Mouse (Mus musculus) spleen, adult 18-20 months (tissue): ENCODE measurements at regions not wholly inside any gene's neighbourhood (a gene's known extent, or its start where the extent isn't known, plus 50 kb on each side); places are given as distances from the start of the nearest gene placed in this dataset.
A peak's percentile ranks its signal among the peaks of the same experiment; 100 is the strongest.

Experiments
- DNase-seq, 2 experiments: peaks; one replicate each; pipeline ENCODE4 v3.0.0; 2022; ENCODE audit warnings: mixed read lengths in 2 of 2

- DNase-seq = no peak
These were observed 151.3 kb upstream of the Plxna4 start for GRCm38 (mm10) chr6:32739162-32739745.

DNA sequence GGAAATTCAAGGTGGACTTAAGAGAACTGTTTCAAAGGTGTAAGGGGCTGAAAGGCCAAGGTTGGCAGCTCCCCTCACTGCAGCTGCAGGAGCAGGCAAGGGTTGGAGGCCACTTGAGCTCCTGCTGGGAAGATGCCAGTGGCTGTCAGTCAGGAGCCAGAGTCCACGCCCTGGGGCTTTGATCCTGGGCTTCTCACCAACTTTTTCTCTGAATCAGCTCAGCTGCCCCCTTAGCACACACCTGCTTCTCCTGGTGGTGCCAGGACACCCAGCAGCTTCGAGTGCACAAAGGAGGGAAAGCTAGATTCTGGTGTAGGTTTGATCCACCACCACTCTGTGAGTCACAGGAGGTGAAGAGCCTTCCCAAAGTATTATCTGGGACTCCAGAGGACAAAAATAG lies 140.7 kb upstream of the Plxna4 start:
- DNase-seq = no peak

DNA sequence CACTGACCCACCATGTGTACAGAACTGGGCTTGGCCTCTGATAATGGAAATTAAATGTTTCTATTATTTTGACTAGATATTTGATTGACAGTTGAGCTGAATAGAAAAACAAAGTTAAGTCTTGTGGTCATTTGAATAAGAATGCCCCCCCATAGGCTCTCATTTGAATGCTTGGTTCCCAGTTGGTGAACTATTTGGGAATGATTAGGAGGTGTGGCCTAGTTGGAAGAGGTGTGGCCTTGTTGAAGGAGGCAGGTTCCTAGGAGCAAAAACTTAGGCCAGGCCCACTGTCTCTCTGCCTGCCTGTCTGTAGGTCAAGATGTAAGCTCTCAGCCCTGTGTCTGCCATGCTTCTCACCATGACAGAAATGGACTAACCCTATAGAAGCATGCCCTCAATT lies 138.6 kb upstream of the Plxna4 start:
- no peak for DNase-seq

DNA sequence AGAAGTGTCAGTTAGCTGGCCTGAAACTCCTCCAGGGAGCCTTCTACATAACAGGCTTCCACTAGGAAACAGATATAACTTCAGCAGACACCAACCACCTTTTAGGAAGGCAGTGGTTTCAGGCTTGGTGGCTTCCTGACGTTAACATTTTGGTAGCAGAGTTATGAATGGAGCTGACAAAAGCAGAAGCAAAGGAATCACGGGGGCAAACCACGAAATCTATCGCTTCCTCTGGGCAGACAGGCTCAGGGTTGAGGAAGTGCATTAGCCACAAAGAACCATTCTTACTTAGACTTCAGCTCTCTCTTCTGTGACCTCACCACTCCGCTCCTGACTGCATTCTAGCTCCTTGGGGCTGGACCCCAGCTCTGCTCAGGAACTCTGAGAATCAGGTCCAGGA lies 129.9 kb upstream of the Plxna4 start:
- DNase-seq = no peak

DNA sequence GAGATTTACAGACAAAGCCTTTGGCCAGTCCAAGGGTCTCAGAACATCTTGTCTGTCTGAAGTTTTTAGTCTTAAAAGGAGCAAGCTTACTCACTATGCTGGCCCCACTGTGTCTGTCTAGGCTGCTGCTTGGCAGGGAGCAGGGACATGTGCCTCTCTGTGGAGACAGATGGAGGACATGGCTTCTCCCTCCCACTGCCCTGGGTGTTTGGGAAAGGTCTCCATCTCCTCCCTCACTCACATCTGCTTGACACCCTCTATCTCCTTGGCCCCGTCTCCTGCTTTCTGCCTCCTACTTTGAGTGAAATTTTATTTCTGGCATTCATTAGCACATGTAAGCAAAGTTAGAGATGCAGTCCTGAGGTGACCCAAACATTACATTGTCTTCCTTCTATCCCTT lies 127.1 kb upstream of the Plxna4 start:
- DNase-seq = no peak

DNA sequence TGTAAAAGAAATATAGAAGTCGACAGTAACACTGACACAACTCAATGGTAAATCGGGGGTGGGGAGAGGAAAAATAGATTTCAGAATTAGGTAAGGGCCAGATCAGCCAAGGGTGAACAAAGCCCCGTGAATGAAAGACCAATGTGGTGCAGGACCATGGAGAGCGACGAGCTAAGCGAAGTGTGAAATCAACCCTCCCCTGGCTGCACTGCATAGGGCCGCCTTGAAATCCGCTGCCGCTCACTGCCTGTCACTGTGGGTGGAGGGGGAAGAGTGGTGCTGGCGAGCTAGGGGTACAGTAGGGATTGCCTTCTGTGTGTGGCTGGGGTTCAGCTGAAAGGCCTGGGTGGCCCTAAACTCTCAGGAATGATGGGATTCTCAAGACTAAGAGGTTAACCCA lies 122.2 kb upstream of the Plxna4 start:
- DNase-seq = peak in 1 of 2 experiments; percentile 2

DNA sequence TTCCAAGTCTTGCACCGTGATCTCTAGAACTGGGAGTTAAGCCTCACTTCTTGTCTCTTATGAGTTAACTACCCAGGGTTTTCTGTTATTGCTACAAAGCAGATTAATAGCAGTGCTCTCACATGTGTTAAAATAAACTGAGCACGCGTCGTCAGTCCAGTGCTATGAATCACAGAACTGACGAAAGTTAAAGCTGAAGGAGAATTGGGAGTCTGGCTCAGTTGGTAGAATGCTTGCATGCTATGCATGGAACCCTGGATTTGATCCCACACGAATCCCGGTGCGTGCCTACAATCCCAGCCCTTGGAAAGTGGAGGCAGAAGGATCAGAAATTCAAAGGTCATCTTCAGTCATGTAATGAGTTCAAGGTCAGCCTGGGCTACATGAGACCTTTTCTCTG lies 121.6 kb upstream of the Plxna4 start:
- DNase-seq = no peak

DNA sequence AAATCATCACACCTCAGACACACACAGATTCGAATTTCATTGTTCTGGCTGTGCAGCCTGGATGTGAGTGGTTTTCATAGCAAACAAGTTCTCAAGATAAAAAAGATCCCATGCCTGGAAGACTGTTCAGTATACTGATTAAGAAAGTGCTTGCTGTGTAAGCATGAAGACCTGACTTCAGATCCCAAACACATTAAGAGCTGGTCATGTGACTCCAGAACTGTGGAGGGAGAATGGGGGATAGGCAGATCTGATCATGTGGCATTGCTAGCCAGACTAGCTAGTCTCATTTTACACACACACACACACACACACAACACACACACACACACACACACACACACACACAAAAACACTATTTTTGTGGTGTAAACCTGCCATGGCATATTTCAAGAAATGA lies 119.4 kb upstream of the Plxna4 start:
- no peak for DNase-seq

- DNase-seq = no peak
These were observed 118.4 kb upstream of the Plxna4 start for GRCm38 (mm10) chr6:32706376-32706775.

- DNase-seq = no peak
These were observed 115.5 kb upstream of the Plxna4 start for GRCm38 (mm10) chr6:32703466-32703865.

DNA sequence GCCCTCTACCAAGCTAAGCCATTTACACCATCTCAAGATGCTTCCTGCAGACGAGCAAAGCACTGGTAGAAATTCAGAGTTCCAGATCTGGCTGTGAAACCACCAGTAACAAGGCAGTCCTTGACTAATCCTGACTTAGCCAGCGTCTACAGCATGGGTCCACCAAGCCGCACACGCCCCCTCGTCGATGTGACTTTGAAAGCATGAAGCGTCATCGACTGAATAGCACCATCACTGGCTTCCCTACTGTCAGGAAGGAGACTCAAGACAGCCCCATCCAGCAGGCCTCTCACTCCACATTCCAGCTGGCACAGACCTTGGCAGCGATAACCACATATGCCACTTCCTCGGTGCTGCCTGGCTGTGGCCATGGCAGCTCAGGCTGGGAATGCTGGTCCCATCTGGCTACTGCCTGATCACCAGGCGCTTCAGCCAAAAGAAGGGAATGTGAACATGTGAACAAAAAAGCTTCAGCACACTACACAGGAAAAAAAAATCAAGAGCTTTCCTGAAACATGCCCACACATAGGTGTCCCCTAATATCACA lies 114.3 kb upstream of the Plxna4 start:
- DNase-seq = no peak

GRCm38 (mm10) chr6:32699811-32700210 lies 111.8 kb upstream of the Plxna4 start:
- no peak for DNase-seq

DNA sequence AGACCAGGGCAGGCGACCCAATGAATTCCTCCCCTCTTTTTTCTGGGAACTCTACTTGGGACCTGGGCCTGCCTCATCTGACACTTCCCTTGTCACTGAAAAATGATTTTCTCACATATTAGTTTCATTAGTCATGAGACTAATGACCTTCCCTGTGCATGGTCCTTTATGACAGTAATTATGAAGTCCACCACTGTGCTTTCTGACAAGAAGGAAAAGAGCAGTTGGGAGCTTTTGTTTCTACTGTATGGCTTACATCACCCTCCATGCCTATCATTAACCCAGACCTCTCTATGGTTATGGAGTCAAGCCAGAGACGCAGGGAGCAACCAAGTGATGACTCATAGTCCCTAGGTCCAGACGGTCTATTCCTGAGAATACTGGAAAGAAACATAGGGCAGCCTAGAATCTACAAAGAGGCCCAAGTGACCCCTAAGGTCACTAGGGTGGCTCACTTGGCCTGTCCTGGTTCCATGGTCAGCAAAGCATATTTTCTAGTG lies 109.8 kb upstream of the Plxna4 start:
- DNase-seq = no peak

- DNase-seq = no peak
These were observed 108.0 kb upstream of the Plxna4 start for GRCm38 (mm10) chr6:32696037-32696436.

- DNase-seq = no peak
These were observed 84.6 kb upstream of the Plxna4 start for GRCm38 (mm10) chr6:32672552-32672951.

DNA sequence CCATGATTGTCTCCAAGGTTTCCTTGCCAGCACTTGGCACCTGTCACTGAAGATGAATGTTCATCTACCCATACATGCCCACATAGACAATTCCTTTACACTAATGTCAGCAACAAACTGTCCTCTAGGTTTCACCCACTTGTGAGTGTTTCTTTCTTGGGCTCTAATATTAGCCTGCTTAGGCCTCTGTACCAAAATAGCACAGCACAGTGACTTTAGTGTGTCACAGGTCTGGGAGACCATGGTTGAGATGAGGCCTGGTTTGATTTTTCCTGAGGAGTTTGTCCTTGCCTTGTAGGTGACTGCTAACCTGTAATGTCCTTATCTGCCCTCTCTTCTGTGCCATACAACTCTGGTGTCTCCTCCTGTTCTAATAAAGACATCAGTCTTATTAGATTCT lies 71.8 kb upstream of the Plxna4 start:
- no peak for DNase-seq

GRCm38 (mm10) chr6:32657378-32657777 lies 69.4 kb upstream of the Plxna4 start:
- no peak for DNase-seq

DNA sequence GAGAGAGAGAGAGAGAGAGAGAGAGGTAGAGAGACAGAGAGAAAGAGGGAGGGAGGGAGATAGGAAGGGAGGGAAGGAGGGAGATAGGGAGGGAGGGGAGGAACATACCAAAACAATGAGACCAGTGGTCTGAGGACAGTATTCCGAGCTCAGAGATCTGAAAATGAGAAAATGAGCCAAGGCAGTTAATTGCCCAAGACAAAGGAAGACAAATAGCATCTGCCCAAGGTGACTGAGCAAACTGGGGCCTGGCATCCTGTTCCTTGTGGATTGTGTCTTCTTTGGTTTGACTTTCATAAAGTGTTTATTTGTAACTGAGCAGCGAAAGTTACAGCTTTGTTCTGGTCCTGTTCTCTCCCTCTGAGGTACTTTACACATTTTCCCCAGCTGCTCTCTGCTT lies 66.2 kb upstream of the Plxna4 start:
- no peak for DNase-seq

DNA sequence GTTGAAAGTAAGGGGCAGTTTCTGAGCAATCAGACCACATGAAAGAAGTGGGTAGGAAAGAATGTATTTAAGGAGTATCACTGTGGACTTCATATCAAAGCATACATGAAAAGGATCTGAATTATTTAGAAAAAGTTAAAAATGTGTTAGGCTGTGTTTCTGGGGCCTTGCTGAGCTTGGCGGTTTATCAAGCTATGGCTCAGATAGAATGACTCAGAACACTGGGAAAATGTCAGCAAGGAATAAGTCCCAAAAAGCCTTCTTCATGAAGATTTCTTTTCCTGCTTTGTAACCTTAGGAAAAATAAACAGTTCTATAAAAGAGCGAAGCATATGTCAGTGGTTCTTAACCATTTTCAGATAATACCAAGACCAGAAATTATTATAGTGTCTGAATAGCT lies 56.0 kb upstream of the Plxna4 start:
- DNase-seq = no peak

DNA sequence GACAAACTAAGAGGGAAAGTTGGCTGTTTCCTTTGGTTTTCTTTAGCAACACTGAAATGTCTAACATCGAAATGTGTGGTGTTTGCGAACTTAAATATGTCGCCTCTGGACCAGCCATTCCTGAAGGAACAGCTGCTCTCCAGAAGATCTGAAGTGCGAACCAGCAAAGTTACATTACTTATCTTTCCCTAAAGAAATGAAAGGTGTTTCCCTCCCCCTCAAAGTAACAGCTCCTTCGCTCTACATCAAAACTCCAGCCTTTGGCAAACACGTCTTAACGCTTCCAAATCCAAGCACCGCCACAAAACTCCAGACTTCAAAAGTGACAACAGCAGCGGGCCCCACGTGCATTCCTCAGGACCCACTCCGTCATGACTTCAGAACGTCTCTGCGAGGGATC lies 50.9 kb upstream of the Plxna4 start:
- DNase-seq = no peak
